Mouse (Mus musculus) lung, postnatal 0 days (tissue): ENCODE measurements at regions not wholly inside any gene's neighbourhood (a gene's known extent, or its start where the extent isn't known, plus 50 kb on each side); places are given as distances from the start of the nearest gene placed in this dataset.

Experiments
- CTCF ChIP-seq: IDR thresholded peaks from 2 replicates; pipeline ENCODE4 v1.5.1; 2016; ENCODE audit warnings: antibody characterized with exemption, mild to moderate bottlenecking
- EP300 ChIP-seq: IDR thresholded peaks from 2 replicates; pipeline ENCODE4 v1.6.1; 2016; ENCODE audit warnings: antibody characterized with exemption, mild to moderate bottlenecking, control low read depth

GRCm38 (mm10) chr7:144999741-145000140 is 60.0 kb upstream of the Ccnd1 start:
- no peak for TF ChIP-seq CTCF
- TF ChIP-seq EP300: no peak
